Mouse (Mus musculus) bone marrow, adult 2 months (tissue): ENCODE measurements at regions not wholly inside any gene's neighbourhood (a gene's known extent, or its start where the extent isn't known, plus 50 kb on each side); places are given as distances from the start of the nearest gene placed in this dataset.

Source experiments
- CTCF ChIP-seq: fragments of 200-500 bp; IDR thresholded peaks from 2 replicates; pipeline ENCODE4 v1.5.1; 2011; ENCODE audit warnings: low read length, control low read depth; ENCODE audit not compliant: control insufficient read depth, insufficient read depth
- POLR2A ChIP-seq: fragments of 200-500 bp; IDR thresholded peaks from 2 replicates; pipeline ENCODE4 v1.6.1; 2011; ENCODE audit warnings: low read depth, mild to moderate bottlenecking, control low read depth, low read length, borderline replicate concordance; ENCODE audit not compliant: control insufficient read depth

- TF ChIP-seq CTCF: no peak
- no peak for TF ChIP-seq POLR2A
Measured at GRCm38 (mm10) chr3:38231506-38231905, 253.1 kb downstream of the Ankrd50 start.
